Mouse (Mus musculus) lung, adult 2 months (tissue): ENCODE results near the gene Il18r1.

ENCODE experiments used
- CTCF ChIP-seq: fragments of 200-500 bp; IDR thresholded peaks from 2 replicates; pipeline ENCODE4 v1.5.1; 2011; ENCODE audit warnings: mild to moderate bottlenecking, low read length, control low read depth; ENCODE audit not compliant: insufficient read depth
- POLR2A ChIP-seq: fragments of 200-500 bp; IDR thresholded peaks from 2 replicates; pipeline ENCODE4 v1.6.1; 2011; ENCODE audit warnings: low read depth, mild to moderate bottlenecking, control low read depth, low read length, borderline replicate concordance; ENCODE audit errors: extremely low read depth

GRCm38 (mm10) chr1:40417034-40417433, 48.3 kb upstream of the Il18r1 start:
- TF ChIP-seq CTCF (no peak), POLR2A (no peak)
